Mouse (Mus musculus): ENCODE results near the gene D17Wsu92e. TPM values are rescaled to one million over a fixed set of nuclear protein-coding genes. Genes with fewer than 3 reads are reported as not detected.

D17Wsu92e gene
- polyA plus RNA-seq, 1 experiment, result 80.5 TPM

- no peak for TF ChIP-seq GATA1 (IDR thresholded peaks at IDR 0.05; ENCODE audit: low read length)
These were observed 40.7 kb downstream of the D17Wsu92e start for GRCm38 (mm10) chr17:27779755-27780154.

- TF ChIP-seq GATA1 (IDR thresholded peaks at IDR 0.05; ENCODE audit: low read length), result no peak
These were observed 41.6 kb downstream of the D17Wsu92e start for GRCm38 (mm10) chr17:27778671-27779355.

- no peak for TF ChIP-seq GATA1 (IDR thresholded peaks at IDR 0.05; ENCODE audit: low read length)
These were observed 42.6 kb downstream of the D17Wsu92e start for GRCm38 (mm10) chr17:27777823-27778222.

GRCm38 (mm10) chr17:27774198-27774597 is 46.2 kb downstream of the D17Wsu92e start:
- no peak for TF ChIP-seq GATA1 (IDR thresholded peaks at IDR 0.05; ENCODE audit: low read length)

- no peak for TF ChIP-seq GATA1 (IDR thresholded peaks at IDR 0.05; ENCODE audit: low read length)
These were observed 48.8 kb downstream of the D17Wsu92e start for GRCm38 (mm10) chr17:27771616-27772015.

GRCm38 (mm10) chr17:27768817-27769542 is 51.5 kb downstream of the D17Wsu92e start:
- TF ChIP-seq GATA1 (IDR thresholded peaks at IDR 0.05; ENCODE audit: low read length), result no peak

- no peak for TF ChIP-seq GATA1 (IDR thresholded peaks at IDR 0.05; ENCODE audit: low read length)
These were observed 52.9 kb downstream of the D17Wsu92e start for GRCm38 (mm10) chr17:27767543-27767942.

GRCm38 (mm10) chr17:27767120-27767519 is 53.3 kb downstream of the D17Wsu92e start:
- TF ChIP-seq GATA1 (IDR thresholded peaks at IDR 0.05; ENCODE audit: low read length), result no peak

GRCm38 (mm10) chr17:27765066-27765465 is 55.4 kb downstream of the D17Wsu92e start:
- no peak for TF ChIP-seq GATA1 (IDR thresholded peaks at IDR 0.05; ENCODE audit: low read length)

- no peak for TF ChIP-seq GATA1 (IDR thresholded peaks at IDR 0.05; ENCODE audit: low read length)
These were observed 56.0 kb downstream of the D17Wsu92e start for GRCm38 (mm10) chr17:27764453-27764852.

GRCm38 (mm10) chr17:27762884-27763283 is 57.6 kb downstream of the D17Wsu92e start:
- TF ChIP-seq GATA1 (IDR thresholded peaks at IDR 0.05; ENCODE audit: low read length), result no peak

- TF ChIP-seq GATA1 (IDR thresholded peaks at IDR 0.05; ENCODE audit: low read length), result no peak
These were observed 58.7 kb downstream of the D17Wsu92e start for GRCm38 (mm10) chr17:27761639-27762336.

- no peak for TF ChIP-seq GATA1 (IDR thresholded peaks at IDR 0.05; ENCODE audit: low read length)
These were observed 60.3 kb downstream of the D17Wsu92e start for GRCm38 (mm10) chr17:27760169-27760568.

- TF ChIP-seq GATA1 (IDR thresholded peaks at IDR 0.05; ENCODE audit: low read length), result no peak
These were observed 68.9 kb downstream of the D17Wsu92e start for GRCm38 (mm10) chr17:27751314-27752202.

GRCm38 (mm10) chr17:27750451-27750942 is 70.0 kb downstream of the D17Wsu92e start:
- TF ChIP-seq GATA1 (IDR thresholded peaks at IDR 0.05; ENCODE audit: low read length), result no peak
